Mouse (Mus musculus) T-helper 17 cell (primary cell): Measurements from ENCODE around the gene Nudt1.
"Not testable (repeated sequence)": the region's sequence is repeated elsewhere in the genome, so short reads cannot be mapped to it uniquely, and the experiment has no call there.

Experiments used
- in situ Hi-C, 2 experiments: fragments of 300-600 bp; cut with MboI, MseI; formaldehyde crosslinking; loops; 1 replicate in 1 of 2; 2 replicates in 1 of 2; pipeline ENCODE4 v1.15.1; 2025; ENCODE audit warnings: high pct_unique_total_duplicates in 2 of 2

Nudt1 gene

GRCm38 (mm10) chr5:140339836-140340235 lies 18.4 kb downstream of the Nudt1 start:
- in situ Hi-C loops = loop anchor here in 1 of 2 experiments (5.0 kb wide), 1 partner anchor 47 kb away; the partner anchor contains the start of gene Snx8

- in situ Hi-C loops = loop anchor here in 1 of 2 experiments (5.0 kb wide), 1 partner anchor 44 kb away; the partner anchor contains the start of gene Snx8
Observed at GRCm38 (mm10) chr5:140342880-140343279, 21.4 kb downstream of the Nudt1 start.

GRCm38 (mm10) chr5:140345244-140345643 lies 23.8 kb downstream of the Nudt1 start:
- in situ Hi-C loops = no loop called here

DNA sequence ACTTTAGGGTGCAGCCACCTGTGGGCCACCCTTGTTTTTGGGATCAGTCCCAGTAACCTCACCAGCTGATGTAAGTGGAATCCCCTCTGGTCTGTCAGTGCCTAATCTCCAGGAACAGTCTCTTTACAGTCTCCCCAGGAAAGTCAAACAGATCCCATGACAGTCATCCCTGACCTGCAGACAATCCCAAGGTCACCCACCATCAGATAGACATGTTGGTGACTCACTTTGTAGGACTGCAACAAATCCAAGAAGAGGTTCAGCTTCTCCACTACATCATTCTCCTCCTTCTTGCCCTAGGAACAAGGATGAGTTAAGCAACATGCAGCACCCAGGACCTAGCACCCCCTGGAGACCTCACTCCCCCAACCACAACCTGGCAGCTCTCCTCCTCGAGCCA lies 24.6 kb downstream of the Nudt1 start:
- in situ Hi-C loops = no loop called here

DNA sequence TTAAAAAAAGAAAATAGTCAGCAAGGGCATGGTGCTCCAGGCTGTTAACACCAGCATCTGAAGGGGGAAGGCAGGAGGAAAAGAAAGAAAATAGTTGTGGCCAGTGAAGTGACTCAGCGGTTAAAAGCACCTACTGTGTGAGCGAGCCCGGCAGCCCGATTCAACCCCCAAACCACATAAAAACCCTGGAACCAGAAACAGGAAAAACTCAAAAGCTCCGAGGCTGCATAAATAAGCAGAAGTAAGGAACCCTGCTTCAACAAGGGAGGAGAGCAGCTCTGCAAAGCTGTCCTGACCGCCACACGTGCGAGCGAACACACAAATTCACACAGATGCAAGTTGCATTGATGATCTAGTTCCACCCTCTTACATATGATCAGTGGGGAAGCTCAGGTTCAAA lies 28.4 kb downstream of the Nudt1 start:
- in situ Hi-C loops = no loop called here

- in situ Hi-C loops = no loop called here
Observed at GRCm38 (mm10) chr5:140350731-140351497, 29.5 kb downstream of the Nudt1 start.

- in situ Hi-C loops = no loop called here
Observed at GRCm38 (mm10) chr5:140352352-140352751, 30.9 kb downstream of the Nudt1 start.

GRCm38 (mm10) chr5:140355934-140356333 lies 34.5 kb downstream of the Nudt1 start:
- in situ Hi-C loops = no loop called here

DNA sequence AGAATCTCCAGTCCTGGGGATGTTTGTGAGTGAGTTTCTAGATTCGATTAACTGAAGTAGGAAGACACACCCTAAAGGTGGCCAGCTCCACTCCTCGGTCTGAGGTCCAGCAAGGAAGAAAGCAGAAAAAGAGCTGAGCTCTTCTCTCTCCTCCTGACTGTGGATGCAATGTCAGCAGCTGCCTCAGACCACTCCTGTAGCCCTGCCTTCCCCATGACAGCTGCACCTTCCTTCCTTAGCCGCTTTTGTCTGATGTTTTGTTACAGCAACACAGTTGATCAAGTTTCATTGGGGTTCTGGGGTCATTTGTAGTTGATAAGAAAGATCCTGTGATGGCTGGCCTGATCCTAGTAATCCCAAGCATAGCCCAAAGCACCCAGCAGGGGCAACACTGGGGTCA lies 36.0 kb downstream of the Nudt1 start:
- in situ Hi-C loops = no loop called here

DNA sequence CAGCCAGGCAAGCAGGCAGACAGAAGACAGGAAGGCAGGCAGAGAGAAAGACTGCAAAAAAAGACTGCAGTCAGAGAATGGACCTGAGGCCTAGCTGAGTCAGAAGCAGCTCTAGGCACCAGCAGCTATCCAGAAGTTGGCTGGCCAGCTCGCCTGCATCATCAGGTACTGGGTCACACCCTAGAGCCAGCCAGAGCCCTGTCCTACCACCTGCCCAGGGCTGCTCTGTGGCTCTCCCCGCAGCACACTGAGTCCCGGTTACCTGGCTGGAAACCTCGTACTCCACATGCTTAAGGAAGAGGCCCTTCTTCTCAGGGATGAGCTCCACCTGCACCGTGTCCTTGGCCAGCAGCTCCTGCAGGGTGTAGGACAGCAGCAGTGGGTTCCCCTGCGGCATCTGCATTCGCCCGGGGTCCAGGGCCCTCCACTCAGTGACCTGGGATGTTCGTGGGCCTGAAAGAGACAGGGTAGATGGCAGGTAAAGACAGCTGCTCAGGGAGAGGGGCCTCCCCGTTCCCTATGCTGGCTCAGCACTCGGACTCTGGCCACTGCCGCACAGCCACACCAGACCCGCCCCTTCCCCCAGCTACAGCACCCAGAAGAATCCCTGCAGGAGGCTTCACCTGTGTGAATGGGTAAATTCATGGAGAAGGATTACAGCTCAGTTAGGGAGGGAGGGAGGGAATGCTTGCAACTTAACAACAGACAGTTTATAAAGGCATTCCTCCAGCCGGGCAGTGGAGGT lies 38.6 kb downstream of the Nudt1 start:
- in situ Hi-C loops = no loop called here

- in situ Hi-C loops = no loop called here
Observed at GRCm38 (mm10) chr5:140364415-140364814, 43.0 kb downstream of the Nudt1 start.

DNA sequence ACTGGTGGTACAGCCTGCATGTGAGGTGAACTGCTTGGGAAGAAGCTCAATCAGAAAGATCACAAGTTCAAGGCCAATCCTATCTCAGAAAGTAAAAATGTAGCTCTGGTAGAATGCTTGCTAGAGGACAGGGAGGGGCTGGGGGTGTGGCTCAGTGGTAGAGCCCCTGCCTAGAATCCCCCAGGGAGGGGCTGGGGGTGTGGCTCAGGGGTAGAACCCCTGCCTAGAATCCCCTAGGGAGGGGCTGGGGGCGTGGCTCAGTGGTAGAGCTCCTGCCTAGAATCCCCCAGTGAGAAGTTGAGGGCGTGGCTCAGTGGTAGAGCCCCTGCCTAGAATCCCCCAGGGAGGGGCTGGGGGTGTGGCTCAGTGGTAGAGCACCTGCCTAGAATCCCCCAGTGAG lies 46.7 kb downstream of the Nudt1 start:
- in situ Hi-C loops = not testable (repeated sequence)

DNA sequence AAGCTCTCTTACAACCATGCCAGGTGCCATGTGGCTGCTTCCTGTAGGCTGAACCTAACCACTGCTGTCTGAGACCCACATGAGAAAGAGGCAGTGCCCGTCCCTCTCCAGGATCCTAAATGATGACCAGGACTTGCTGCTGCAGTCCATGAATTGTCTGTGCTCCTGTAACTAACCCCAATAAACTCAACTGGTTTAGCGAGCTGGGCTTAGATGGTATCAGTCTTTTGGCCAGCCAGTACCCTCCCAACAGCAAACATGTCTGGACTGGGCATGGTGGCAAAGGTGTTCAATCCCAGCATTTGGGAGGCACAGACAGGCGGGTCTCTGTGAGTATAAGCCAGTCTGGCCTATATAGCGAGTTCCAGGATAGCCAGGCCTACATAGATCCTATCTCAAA lies 47.5 kb downstream of the Nudt1 start:
- in situ Hi-C loops = no loop called here

GRCm38 (mm10) chr5:140369466-140369865 lies 48.0 kb downstream of the Nudt1 start:
- in situ Hi-C loops = no loop called here

DNA sequence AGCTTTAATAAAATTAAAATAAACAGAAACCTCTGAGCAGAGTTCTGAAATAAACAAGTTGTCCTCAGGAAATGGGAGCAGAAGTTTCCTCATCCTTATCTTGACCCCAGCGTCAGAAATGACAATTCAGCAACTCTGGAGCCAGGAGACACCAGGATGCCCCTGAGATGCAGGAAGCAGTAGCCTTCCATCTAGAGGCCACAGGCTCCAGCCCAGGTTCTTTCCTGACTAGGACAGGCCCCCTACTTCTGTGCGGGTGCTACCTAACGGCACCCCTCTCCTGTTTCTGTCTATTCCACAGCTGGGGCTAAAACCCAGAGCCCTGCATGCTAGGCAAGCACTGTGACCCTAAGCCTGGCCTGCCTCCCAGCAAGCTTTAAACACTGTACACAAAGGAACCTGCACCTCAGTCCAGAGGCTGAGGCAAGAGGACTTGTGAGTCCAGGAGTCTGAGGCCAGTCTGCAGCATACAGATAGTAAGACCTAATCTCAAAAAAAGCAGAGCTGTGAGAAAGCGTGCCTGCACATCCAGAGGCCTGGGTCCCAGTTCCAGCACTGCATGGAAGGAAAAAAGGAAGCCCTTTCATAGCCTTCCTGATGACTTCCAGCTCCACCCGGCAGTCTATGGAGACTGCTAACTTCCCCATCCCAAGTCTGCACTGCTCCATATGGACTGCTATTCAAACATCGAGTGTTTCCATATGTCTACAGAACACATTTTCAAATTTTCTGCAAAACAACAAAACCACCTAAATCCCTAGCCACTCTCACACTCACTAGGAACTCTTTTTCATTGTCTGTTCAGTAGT lies 49.2 kb downstream of the Nudt1 start:
- in situ Hi-C loops = no loop called here

DNA sequence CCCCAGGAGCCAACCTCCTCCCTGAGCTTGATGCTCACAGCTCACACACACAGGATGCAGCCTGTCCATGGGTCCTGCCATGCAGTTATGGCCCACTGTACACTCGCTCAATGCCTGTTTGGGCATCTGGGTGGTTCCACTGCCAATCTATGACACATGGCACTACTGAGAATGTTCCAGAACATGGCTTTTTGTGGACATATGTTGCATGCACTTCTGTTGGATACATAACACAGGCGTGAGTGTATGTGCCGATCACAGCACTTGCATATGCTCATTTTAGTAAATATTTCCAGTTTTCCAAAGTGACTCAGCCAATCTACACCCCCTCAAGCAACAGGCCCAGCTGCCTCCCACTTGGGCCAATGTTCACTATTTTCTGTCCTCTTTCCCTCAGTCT lies 50.2 kb downstream of the Nudt1 start:
- in situ Hi-C loops = no loop called here

- in situ Hi-C loops = no loop called here
Observed at GRCm38 (mm10) chr5:140373711-140374110, 52.3 kb downstream of the Nudt1 start.

GRCm38 (mm10) chr5:140374226-140374625 lies 52.8 kb downstream of the Nudt1 start:
- in situ Hi-C loops = no loop called here

DNA sequence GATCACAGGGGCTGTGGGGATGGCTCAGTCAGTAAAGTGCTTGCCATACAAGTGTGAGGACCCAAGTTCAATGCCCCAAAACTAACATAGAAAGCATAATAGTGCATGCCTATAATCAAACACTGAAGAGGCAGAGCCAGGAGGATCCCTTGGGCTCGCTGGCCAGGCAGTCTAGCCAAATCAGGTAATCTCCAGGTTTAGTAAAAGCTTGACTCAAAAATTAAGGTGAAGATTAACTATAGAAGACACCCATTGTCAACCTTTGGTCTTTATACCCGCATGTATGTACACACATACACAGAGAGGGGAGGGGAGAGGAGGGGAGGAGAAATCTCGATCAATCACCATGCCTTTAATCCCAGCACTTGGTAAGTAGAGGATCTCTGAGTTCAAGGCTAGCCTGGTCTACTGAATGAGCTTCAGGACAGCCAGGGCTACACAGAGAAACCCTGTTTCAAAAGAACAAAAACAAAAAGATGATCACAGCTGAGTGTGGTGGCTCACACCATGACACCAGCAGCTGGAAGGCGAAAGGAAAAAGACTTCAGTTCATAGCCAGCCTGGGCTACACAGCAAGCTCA lies 53.9 kb downstream of the Nudt1 start:
- in situ Hi-C loops = no loop called here

DNA sequence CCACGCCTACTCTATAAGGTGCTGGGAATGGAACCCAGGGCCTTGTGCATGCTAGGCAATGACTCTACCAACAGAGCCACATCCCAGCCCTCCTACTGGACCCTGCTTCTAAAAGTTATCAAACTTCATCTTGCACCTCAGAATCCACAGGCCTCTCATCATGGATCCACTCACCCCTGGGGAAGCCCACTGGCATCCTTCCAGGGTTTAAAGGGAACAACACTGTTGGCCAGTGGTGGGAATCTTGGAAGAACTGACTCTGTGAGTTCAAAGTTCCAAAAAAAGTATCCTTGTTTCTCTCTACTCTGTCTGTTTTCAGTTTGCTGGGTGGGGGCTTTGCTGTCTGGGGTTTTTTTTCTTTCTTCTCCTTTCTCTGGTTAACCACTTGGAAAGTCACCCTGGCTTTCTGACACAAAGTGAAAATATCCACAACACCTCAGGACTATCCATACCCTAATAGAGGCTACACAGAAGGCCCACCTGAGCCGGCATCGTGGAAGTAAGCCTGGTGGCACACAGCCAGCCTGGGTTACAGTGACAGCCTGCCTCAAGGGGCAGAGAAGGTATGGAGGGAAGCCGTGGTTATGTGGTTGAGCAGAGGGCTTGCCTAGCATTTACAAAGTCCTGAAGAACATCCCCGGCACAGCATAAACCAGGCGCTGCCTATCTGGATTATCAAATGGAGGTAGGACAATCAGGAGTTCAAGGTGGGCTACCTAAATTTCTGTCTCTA lies 56.8 kb downstream of the Nudt1 start:
- in situ Hi-C loops = no loop called here

DNA sequence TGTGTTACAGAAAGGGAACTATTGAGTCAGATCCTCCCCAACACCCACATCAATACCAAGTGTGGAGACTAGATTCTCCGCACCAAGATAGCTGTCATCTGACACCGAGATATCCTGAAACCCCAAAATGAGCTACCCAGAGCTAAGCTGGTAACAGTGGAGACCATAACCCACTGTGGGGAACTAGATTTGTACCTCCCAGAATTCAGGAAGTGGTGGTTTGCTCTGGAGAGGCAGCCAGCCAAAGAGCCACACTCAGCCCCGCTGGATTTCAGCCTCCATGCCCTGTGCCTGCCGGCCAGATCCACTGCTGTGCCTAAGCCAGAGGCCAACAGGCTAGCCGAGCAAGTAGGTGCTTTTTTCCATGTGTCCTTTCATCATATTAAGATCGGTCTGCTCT lies 57.8 kb downstream of the Nudt1 start:
- in situ Hi-C loops = no loop called here
